Mouse (Mus musculus): ENCODE measurements at regions not wholly inside any gene's neighbourhood (a gene's known extent, or its start where the extent isn't known, plus 50 kb on each side); places are given as distances from the start of the nearest gene placed in this dataset.

- no peak for DNase-seq (ENCODE audit: low spot score)
Measured at GRCm38 (mm10) chr1:186376906-186377623, 260.0 kb upstream of the Lyplal1 start.

GRCm38 (mm10) chr1:186374009-186374649 is 257.0 kb upstream of the Lyplal1 start:
- no peak for DNase-seq (ENCODE audit: low spot score)

GRCm38 (mm10) chr1:186373386-186373785 is 256.3 kb upstream of the Lyplal1 start:
- DNase-seq (ENCODE audit: low spot score): no peak

- no peak for DNase-seq (ENCODE audit: low spot score)
Measured at GRCm38 (mm10) chr1:186372770-186373353, 255.8 kb upstream of the Lyplal1 start.

- DNase-seq (ENCODE audit: low spot score): no peak
Measured at GRCm38 (mm10) chr1:186363356-186363755, 246.2 kb upstream of the Lyplal1 start.

GRCm38 (mm10) chr1:186358011-186358670 is 241.0 kb upstream of the Lyplal1 start:
- DNase-seq (ENCODE audit: low spot score): no peak

GRCm38 (mm10) chr1:186354742-186355141 is 237.6 kb upstream of the Lyplal1 start:
- no peak for DNase-seq (ENCODE audit: low spot score)

GRCm38 (mm10) chr1:186354072-186354471 is 237.0 kb upstream of the Lyplal1 start:
- DNase-seq (ENCODE audit: low spot score): no peak

GRCm38 (mm10) chr1:186350381-186350780 is 233.3 kb upstream of the Lyplal1 start:
- no peak for DNase-seq (ENCODE audit: low spot score)

GRCm38 (mm10) chr1:186349966-186350365 is 232.9 kb upstream of the Lyplal1 start:
- DNase-seq (ENCODE audit: low spot score): no peak

- DNase-seq (ENCODE audit: low spot score): no peak
Measured at GRCm38 (mm10) chr1:186347413-186348147, 230.5 kb upstream of the Lyplal1 start.

- no peak for DNase-seq (ENCODE audit: low spot score)
Measured at GRCm38 (mm10) chr1:186345449-186345848, 228.3 kb upstream of the Lyplal1 start.

- DNase-seq (ENCODE audit: low spot score): no peak
Measured at GRCm38 (mm10) chr1:186342931-186343506, 225.9 kb upstream of the Lyplal1 start.

- DNase-seq (ENCODE audit: low spot score): no peak
Measured at GRCm38 (mm10) chr1:186342391-186342790, 225.3 kb upstream of the Lyplal1 start.

- DNase-seq (ENCODE audit: low spot score): no peak
Measured at GRCm38 (mm10) chr1:186341878-186342277, 224.8 kb upstream of the Lyplal1 start.

GRCm38 (mm10) chr1:186340701-186341100 is 223.6 kb upstream of the Lyplal1 start:
- DNase-seq (ENCODE audit: low spot score): no peak

GRCm38 (mm10) chr1:186317285-186317684 is 200.2 kb upstream of the Lyplal1 start:
- no peak for DNase-seq (ENCODE audit: low spot score)

- no peak for DNase-seq (ENCODE audit: low spot score)
Measured at GRCm38 (mm10) chr1:186314180-186314579, 197.1 kb upstream of the Lyplal1 start.

GRCm38 (mm10) chr1:186312698-186313097 is 195.6 kb upstream of the Lyplal1 start:
- DNase-seq (ENCODE audit: low spot score): no peak

GRCm38 (mm10) chr1:186312008-186312407 is 194.9 kb upstream of the Lyplal1 start:
- DNase-seq (ENCODE audit: low spot score): no peak

- DNase-seq (ENCODE audit: low spot score): no peak
Measured at GRCm38 (mm10) chr1:186307627-186308026, 190.5 kb upstream of the Lyplal1 start.

GRCm38 (mm10) chr1:186297464-186297863 is 180.4 kb upstream of the Lyplal1 start:
- DNase-seq (ENCODE audit: low spot score): no peak
